Mouse (Mus musculus): ENCODE measurements around the gene Avpi1. TPM values are rescaled to one million over a fixed set of nuclear protein-coding genes. Genes with fewer than 3 reads are reported as not detected.
A peak's percentile ranks its signal among the peaks of the same experiment; 100 is the strongest.

Avpi1 gene
- polyA plus RNA-seq, 1 experiment from 2014 or later = 12.9 TPM

GRCm38 (mm10) chr19:42146276-42147010 lies 17.6 kb upstream of the Avpi1 start:
- H3K9ac ChIP-seq (ENCODE audit: low read length) = no peak overlapping the region
- WGBS = 90% methylated on average over 9 of the region's 9 CpGs

GRCm38 (mm10) chr19:42145731-42146130 lies 16.9 kb upstream of the Avpi1 start:
- no peaks in the 10 kb centered on the region for H3K9me3 ChIP-seq (ENCODE audit: control insufficient read depth, low read length)
- no peak overlapping the region for H3K4me2 ChIP-seq
- WGBS = 85% methylated on average over 2 of the region's 2 CpGs
- H3K27ac ChIP-seq (ENCODE audit: low read depth, low read length) = no peak overlapping the region
- no peak for ATAC-seq (ENCODE audit: low FRiP score)
- DNase-seq (ENCODE audit: low spot score, missing footprints) = no peak
- H3K9ac ChIP-seq (ENCODE audit: low read length) = no peak overlapping the region
- H3K36me3 ChIP-seq (ENCODE audit: control insufficient read depth, insufficient read depth, low read length) = no peaks in the 10 kb centered on the region
- no peak overlapping the region for H3K4me3 ChIP-seq (ENCODE audit: low read depth, low read length)
- H3K4me1 ChIP-seq (ENCODE audit: control insufficient read depth, insufficient read depth, low read length) = peaks cover 5% of the 10 kb centered on the region
- H3K27me3 ChIP-seq (ENCODE audit: control insufficient read depth, insufficient read depth, low read length) = peaks cover 28% of the 10 kb centered on the region

More at GRCm38 (mm10) chr19:42146276-42147010, 17.6 kb upstream of the Avpi1 start:
- no peak overlapping the region for H3K27ac ChIP-seq (ENCODE audit: low read depth, low read length)
- H3K4me3 ChIP-seq (ENCODE audit: low read depth, low read length) = no peak overlapping the region
- peaks cover 5% of the 10 kb centered on the region for H3K4me1 ChIP-seq (ENCODE audit: control insufficient read depth, insufficient read depth, low read length)
- ATAC-seq (ENCODE audit: low FRiP score) (0 out of 2 replicates have a peak, but pooled peaks have one; percentile 8), DNase-seq (ENCODE audit: low spot score, missing footprints) (no peak)
- H3K4me2 ChIP-seq = no peak overlapping the region
- no peaks in the 10 kb centered on the region for H3K9me3 ChIP-seq (ENCODE audit: control insufficient read depth, low read length)
- H3K27me3 ChIP-seq (ENCODE audit: control insufficient read depth, insufficient read depth, low read length) = peaks cover 28% of the 10 kb centered on the region
- no peaks in the 10 kb centered on the region for H3K36me3 ChIP-seq (ENCODE audit: control insufficient read depth, insufficient read depth, low read length)

- peaks cover 28% of the 10 kb centered on the region for H3K27me3 ChIP-seq (ENCODE audit: control insufficient read depth, insufficient read depth, low read length)
- WGBS = 75% methylated on average over 4 of the region's 4 CpGs
- no peaks in the 10 kb centered on the region for H3K36me3 ChIP-seq (ENCODE audit: control insufficient read depth, insufficient read depth, low read length)
- H3K4me2 ChIP-seq = no peak overlapping the region
- no peak overlapping the region for H3K9ac ChIP-seq (ENCODE audit: low read length)
- H3K27ac ChIP-seq (ENCODE audit: low read depth, low read length) = no peak overlapping the region
- ATAC-seq (ENCODE audit: low FRiP score) (no peak), DNase-seq (ENCODE audit: low spot score, missing footprints) (no peak)
- no peaks in the 10 kb centered on the region for H3K9me3 ChIP-seq (ENCODE audit: control insufficient read depth, low read length)
- peaks cover 5% of the 10 kb centered on the region for H3K4me1 ChIP-seq (ENCODE audit: control insufficient read depth, insufficient read depth, low read length)
- H3K4me3 ChIP-seq (ENCODE audit: low read depth, low read length) = no peak overlapping the region
Measured at GRCm38 (mm10) chr19:42145210-42145609, 16.4 kb upstream of the Avpi1 start.

- no peaks in the 10 kb centered on the region for H3K36me3 ChIP-seq (ENCODE audit: control insufficient read depth, insufficient read depth, low read length)
- peak; percentile 98 for DNase-seq (ENCODE audit: low spot score, missing footprints)
Measured at GRCm38 (mm10) chr19:42144541-42145167, 15.8 kb upstream of the Avpi1 start.

GRCm38 (mm10) chr19:42144067-42144466 lies 15.2 kb upstream of the Avpi1 start:
- DNase-seq (ENCODE audit: low spot score, missing footprints) = no peak
- no peak for ATAC-seq (ENCODE audit: low FRiP score)
- no peak overlapping the region for H3K4me2 ChIP-seq
- no peaks in the 10 kb centered on the region for H3K9me3 ChIP-seq (ENCODE audit: control insufficient read depth, low read length)
- no peaks in the 10 kb centered on the region for H3K36me3 ChIP-seq (ENCODE audit: control insufficient read depth, insufficient read depth, low read length)
- H3K27me3 ChIP-seq (ENCODE audit: control insufficient read depth, insufficient read depth, low read length) = peaks cover 23% of the 10 kb centered on the region
- peaks cover 5% of the 10 kb centered on the region; the same call in 1 of the 2 replicates for H3K4me1 ChIP-seq (ENCODE audit: control insufficient read depth, insufficient read depth, low read length)
- WGBS = 56% methylated on average over 6 of the region's 6 CpGs
- no peak overlapping the region for H3K9ac ChIP-seq (ENCODE audit: low read length)
- H3K4me3 ChIP-seq (ENCODE audit: low read depth, low read length) = no peak overlapping the region
- no peak overlapping the region for H3K27ac ChIP-seq (ENCODE audit: low read depth, low read length)

More at GRCm38 (mm10) chr19:42144541-42145167, 15.8 kb upstream of the Avpi1 start:
- WGBS = 29% methylated on average over 8 of the region's 8 CpGs
- H3K9ac ChIP-seq (ENCODE audit: low read length) = no peak overlapping the region
- H3K4me3 ChIP-seq (ENCODE audit: low read depth, low read length) = no peak overlapping the region
- no peak for ATAC-seq (ENCODE audit: low FRiP score)
- H3K4me2 ChIP-seq = no peak overlapping the region
- H3K27me3 ChIP-seq (ENCODE audit: control insufficient read depth, insufficient read depth, low read length) = peaks cover 27% of the 10 kb centered on the region
- peaks cover 5% of the 10 kb centered on the region for H3K4me1 ChIP-seq (ENCODE audit: control insufficient read depth, insufficient read depth, low read length)
- H3K27ac ChIP-seq (ENCODE audit: low read depth, low read length) = no peak overlapping the region
- H3K9me3 ChIP-seq (ENCODE audit: control insufficient read depth, low read length) = no peaks in the 10 kb centered on the region

- DNase-seq (ENCODE audit: low spot score, missing footprints) (no peak), ATAC-seq (ENCODE audit: low FRiP score) (no peak)
- Histone ChIP-seq H3K4me3 (ENCODE audit: low read depth, low read length) (no peak overlapping the region), H3K4me1 (ENCODE audit: control insufficient read depth, insufficient read depth, low read length) (no peaks in the 10 kb centered on the region), H3K4me2 (no peak overlapping the region), H3K9me3 (ENCODE audit: control insufficient read depth, low read length) (no peaks in the 10 kb centered on the region), H3K36me3 (ENCODE audit: control insufficient read depth, insufficient read depth, low read length) (no peaks in the 10 kb centered on the region), H3K27me3 (ENCODE audit: control insufficient read depth, insufficient read depth, low read length) (peaks cover 13% of the 10 kb centered on the region), H3K9ac (ENCODE audit: low read length) (no peak overlapping the region), H3K27ac (ENCODE audit: low read depth, low read length) (no peak overlapping the region)
- WGBS = 85% methylated on average over 2 of the region's 2 CpGs
Measured at GRCm38 (mm10) chr19:42142757-42143156, 13.9 kb upstream of the Avpi1 start.

- Histone ChIP-seq H3K4me2 (no peak overlapping the region), H3K36me3 (ENCODE audit: control insufficient read depth, insufficient read depth, low read length) (no peaks in the 10 kb centered on the region), H3K9ac (ENCODE audit: low read length) (no peak overlapping the region), H3K27me3 (ENCODE audit: control insufficient read depth, insufficient read depth, low read length) (peaks cover 10% of the 10 kb centered on the region), H3K9me3 (ENCODE audit: control insufficient read depth, low read length) (no peaks in the 10 kb centered on the region), H3K27ac (ENCODE audit: low read depth, low read length) (no peak overlapping the region), H3K4me1 (ENCODE audit: control insufficient read depth, insufficient read depth, low read length) (no peaks in the 10 kb centered on the region), H3K4me3 (ENCODE audit: low read depth, low read length) (no peak overlapping the region)
- 72% methylated on average over 3 of the region's 3 CpGs for WGBS
- DNase-seq (ENCODE audit: low spot score, missing footprints) (no peak), ATAC-seq (ENCODE audit: low FRiP score) (no peak)
Measured at GRCm38 (mm10) chr19:42141998-42142397, 13.1 kb upstream of the Avpi1 start.

- Histone ChIP-seq H3K27ac (ENCODE audit: low read depth, low read length) (no peak overlapping the region), H3K9me3 (ENCODE audit: control insufficient read depth, low read length) (no peaks in the 10 kb centered on the region), H3K4me3 (ENCODE audit: low read depth, low read length) (no peak overlapping the region), H3K27me3 (ENCODE audit: control insufficient read depth, insufficient read depth, low read length) (no peaks in the 10 kb centered on the region), H3K4me1 (ENCODE audit: control insufficient read depth, insufficient read depth, low read length) (peaks cover 5% of the 10 kb centered on the region; the same call in 1 of the 2 replicates), H3K36me3 (ENCODE audit: control insufficient read depth, insufficient read depth, low read length) (no peaks in the 10 kb centered on the region), H3K4me2 (no peak overlapping the region), H3K9ac (ENCODE audit: low read length) (no peak overlapping the region)
- DNase-seq (ENCODE audit: low spot score, missing footprints) (no peak), ATAC-seq (ENCODE audit: low FRiP score) (no peak)
- WGBS = 80% methylated on average over 5 of the region's 5 CpGs
Measured at GRCm38 (mm10) chr19:42139724-42140517, 11.1 kb upstream of the Avpi1 start.
